Mouse (Mus musculus): ENCODE results near the gene Nectin2.
A peak's percentile ranks its signal among the peaks of the same experiment; 100 is the strongest.

Gene Nectin2

GRCm38 (mm10) chr7:19713598-19713997 lies 36.7 kb downstream of the Nectin2 start:
- peak in 1 of 2 experiments; percentile 46 for DNase-seq (ENCODE audit: inconsistent age in 2 of 2, low spot score in 1 of 2)

- DNase-seq (ENCODE audit: inconsistent age in 2 of 2, low spot score in 1 of 2): peak in 1 of 2 experiments; percentile 76
Measured at GRCm38 (mm10) chr7:19713196-19713595, 37.1 kb downstream of the Nectin2 start.

- DNase-seq (ENCODE audit: inconsistent age in 2 of 2, low spot score in 1 of 2): peak in 1 of 2 experiments; percentile 55
Measured at GRCm38 (mm10) chr7:19712414-19712813, 37.9 kb downstream of the Nectin2 start.

DNA sequence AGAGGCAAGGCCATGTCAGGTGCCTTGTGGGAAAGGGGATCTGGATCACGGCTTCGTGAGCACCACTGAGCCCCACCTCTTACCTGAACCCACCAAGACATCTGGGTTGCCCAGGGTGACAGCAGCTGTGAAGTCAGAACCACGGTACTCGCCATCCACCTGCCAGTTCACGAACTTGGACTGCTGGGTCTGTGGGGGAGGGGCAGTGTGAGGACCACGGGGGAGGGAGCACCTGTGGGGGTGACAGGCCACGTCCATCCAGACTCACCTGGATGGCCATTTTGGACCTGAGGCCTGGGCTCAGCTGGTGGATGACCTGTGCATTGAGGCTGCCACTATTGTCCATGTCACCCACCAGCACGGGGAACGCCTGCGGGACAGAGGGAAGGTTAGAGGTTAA lies 39.6 kb downstream of the Nectin2 start:
- no peak for DNase-seq (ENCODE audit: inconsistent age in 2 of 2, low spot score in 1 of 2)

DNA sequence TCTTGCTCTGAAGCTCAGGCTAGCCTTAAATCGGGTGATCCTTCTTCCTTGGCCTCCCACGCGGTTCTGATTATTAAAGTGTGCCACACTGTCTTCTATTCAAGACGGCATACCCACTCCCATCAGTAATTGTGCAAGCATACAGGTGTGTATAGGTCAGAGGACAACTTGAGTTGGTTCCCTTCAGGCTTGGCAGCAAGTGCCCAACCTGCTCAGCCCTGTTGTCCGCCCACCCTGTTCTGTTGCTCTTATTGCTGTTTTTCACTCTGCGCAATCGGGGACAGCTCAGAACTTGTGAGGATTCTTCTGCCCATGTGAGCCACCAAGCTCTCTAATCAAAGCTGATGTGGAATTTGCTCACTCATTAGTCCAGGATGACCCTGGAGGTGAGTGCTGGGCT lies 45.0 kb downstream of the Nectin2 start:
- DNase-seq (ENCODE audit: inconsistent age in 2 of 2, low spot score in 1 of 2): no peak

DNA sequence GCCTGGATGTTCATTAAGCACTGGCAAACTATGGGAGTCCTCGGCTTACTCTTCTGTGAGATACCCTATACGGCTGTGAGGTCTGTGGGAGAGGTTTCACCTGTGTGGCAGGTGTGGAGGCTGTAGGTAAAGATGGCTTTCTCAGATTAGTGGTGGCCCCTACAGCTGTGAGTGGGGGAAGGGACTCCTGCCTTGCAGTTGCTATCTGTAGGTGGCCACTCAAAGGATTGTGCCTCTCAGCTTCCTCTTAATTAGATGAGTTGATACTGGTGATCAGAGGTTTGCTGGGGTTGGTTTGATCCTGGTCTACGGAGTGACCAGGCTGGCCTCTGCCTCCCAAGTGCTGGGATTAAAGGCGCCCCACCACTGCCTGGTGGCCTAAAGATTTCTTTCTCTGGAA lies 45.8 kb downstream of the Nectin2 start:
- DNase-seq (ENCODE audit: inconsistent age in 2 of 2, low spot score in 1 of 2): no peak

DNA sequence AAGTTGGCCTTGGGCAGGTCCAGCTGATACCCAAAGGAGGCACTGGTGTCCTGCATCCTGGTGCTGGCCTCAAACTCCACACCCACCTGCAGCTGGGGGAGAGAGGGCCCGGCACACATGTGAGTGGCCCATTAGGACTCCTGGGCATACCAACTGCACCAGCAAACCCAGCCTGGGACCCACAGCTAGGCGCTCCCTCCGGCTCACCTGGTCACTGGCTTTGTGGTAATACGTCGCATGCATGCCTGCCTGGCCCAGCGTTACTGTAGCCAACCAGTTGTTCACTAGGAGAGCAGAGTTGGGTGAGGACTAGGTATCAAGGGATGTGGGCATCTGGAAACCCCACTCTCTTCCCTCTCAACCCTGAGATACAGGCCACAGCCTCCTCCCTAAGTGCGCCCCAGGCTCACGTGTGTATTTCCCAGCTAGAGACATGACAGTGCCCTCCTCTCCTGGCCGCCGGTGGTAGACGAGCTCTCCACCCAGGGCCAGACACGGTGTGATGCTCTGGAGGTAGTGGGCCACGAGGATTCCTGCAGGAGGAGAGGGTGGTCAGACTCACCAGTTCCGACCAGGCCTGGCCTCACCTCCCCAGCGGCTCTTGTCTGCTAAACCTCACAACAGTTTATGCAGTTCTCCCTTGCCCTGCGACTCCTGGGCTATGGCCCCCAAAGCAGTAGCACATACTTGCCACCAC lies 47.3 kb downstream of the Nectin2 start:
- DNase-seq (ENCODE audit: inconsistent age in 2 of 2, low spot score in 1 of 2): no peak

DNA sequence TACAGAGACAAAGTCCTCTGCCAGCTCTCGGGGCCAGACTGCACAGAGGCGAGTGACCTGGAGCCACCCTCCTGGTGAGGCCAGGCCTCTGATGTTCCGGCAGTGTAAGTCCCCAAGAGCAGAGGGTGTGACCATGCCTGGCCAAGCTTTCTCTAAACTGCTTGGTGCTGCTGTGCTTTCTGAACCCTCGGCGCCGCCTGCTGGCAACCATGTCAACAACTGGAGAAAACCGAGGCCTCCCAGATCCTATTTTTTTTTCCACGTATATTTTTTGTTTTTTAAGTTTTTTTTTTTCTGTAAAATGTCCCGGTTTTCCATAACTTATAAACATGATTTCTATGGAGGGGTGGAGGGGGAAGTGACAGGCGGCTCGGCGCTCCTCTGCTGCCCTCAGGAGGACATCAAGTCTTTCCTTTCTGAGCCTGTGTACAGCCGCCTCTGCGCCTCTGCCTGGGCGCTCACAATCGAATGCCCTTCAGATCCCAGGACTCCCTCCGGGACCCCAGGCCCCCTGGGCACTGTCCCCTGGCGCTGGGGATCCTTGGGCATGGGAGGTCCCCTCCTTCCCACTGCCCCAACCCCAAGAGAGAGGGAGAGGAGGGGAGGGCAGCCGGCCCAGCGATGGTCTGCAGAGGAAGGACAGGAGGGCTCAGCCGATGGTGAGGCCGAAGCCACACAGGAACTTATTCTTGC lies 49.1 kb downstream of the Nectin2 start:
- peak; percentile 78 to 88 for DNase-seq (ENCODE audit: inconsistent age in 2 of 2, low spot score in 1 of 2)

DNA sequence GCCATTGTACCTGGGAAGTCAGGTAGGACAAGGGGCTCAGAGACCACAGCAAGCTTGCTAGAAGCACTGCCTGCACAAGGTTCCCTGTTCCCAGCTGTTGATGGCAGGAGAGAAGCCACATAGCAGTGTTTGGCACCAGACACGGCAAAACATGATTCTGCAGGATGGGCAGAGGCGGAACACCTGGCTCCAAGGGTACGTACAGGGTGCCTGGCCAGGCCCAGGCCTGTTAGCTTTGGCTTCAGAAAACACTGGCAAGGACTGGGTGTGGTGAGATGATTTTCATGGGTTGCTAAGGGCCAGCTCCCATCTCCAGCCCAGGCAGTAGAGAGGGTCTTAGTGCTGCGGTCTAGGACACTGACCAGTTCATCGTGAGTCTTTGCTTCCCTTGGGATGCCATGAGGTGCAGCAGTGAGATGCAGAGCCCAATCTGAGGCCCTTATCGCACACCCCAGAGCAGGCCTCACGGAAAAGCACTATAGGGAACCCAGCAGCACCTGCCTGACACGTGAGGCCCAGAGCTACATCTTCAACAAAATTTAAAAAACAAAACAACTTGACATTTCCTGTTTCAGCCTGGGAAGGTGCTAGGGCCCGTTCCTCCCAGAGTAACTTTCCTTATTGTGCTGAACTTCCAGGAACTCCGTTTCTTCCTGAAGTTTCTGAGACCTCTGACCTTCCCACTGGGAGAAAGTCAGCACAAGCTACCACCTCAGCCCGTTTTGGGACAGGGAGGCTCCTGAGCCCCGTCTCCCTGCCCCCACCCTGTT lies 49.8 kb downstream of the Nectin2 start:
- DNase-seq (ENCODE audit: inconsistent age in 2 of 2, low spot score in 1 of 2): peak in 1 of 2 experiments; percentile 45

- DNase-seq (ENCODE audit: inconsistent age in 2 of 2, low spot score in 1 of 2): no peak
Measured at GRCm38 (mm10) chr7:19699827-19700148, 50.5 kb downstream of the Nectin2 start.

DNA sequence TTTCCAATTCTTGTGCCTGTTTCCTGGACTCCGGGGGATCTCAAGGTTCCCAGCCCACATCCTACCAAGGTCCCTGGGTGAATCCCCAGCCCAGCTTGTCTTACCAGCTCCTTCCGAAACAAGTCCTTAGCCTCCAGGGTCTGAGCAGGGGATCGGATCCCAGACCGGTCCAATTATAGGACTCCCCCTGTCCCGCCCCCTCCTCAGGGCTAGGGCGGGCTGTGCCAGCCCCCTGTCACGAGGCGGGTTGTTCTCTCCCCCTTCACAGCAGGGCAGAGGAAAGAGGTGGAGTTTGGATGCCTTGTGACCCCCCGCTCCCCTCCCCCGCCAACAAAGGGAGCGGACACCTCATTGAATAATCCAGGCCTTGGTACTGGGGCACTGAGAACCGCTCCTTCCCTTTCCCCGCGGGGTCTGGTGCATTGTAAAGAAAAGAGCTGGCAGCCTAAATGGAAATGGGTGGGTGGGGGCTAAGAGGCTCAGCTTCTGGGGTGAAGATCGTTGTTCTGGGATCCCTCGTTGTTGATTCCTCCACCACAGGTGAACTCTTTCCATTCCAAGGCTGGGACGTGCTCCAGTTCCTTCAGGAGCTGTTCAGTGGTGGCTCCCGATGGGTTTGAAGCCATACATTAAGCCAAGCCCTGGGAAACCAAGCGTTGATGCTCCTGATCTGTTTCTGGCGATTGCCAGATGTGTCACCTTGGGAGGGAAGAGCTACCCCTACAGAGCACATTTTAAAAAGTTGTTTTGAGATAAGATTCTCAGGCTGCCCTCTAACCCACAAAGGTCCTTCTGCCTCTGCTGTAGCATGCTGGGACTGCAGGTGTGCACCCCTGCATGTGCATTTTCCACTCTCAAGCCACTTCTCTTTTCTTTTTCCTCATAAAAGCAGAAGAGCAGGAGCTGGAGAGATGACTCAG lies 51.1 kb downstream of the Nectin2 start, which contains the start of gene Apoe:
Gene Apoe (minus strand): TSS at position 282 of the 920 bp plus-strand sequence.
- peak; percentile 73 to 84 for DNase-seq (ENCODE audit: inconsistent age in 2 of 2, low spot score in 1 of 2)

GRCm38 (mm10) chr7:19697949-19698906 lies 52.1 kb downstream of the Nectin2 start:
- peak in 1 of 2 experiments; percentile 69 for DNase-seq (ENCODE audit: inconsistent age in 2 of 2, low spot score in 1 of 2)

DNA sequence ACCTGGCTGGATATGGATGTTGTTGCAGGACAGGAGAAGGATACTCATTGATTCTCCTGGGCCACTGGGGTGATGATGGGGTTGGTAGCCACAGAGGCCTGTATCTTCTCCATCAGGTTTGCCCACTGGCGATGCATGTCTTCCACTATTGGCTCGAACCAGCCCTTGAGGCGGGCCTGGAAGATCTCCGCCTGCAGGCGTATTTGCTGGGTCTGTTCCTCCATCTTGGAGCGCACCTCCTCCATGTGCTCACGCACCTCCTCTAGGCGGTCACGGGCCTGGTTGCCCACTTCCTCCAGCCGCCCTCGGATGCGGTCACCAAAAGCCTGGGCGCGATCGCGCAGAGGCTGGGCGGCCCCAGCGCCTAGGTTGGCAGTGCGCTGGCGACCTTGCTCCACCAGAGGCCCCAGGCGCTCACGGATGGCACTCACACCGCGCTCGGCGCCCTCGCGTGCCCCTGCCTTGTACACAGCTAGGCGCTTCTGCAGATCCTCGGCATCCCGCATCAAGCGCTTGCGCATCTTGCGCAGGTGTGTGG lies 53.9 kb downstream of the Nectin2 start:
- DNase-seq (ENCODE audit: inconsistent age in 2 of 2, low spot score in 1 of 2): no peak

- DNase-seq (ENCODE audit: inconsistent age in 2 of 2, low spot score in 1 of 2): no peak
Measured at GRCm38 (mm10) chr7:19695881-19696280, 54.4 kb downstream of the Nectin2 start.

DNA sequence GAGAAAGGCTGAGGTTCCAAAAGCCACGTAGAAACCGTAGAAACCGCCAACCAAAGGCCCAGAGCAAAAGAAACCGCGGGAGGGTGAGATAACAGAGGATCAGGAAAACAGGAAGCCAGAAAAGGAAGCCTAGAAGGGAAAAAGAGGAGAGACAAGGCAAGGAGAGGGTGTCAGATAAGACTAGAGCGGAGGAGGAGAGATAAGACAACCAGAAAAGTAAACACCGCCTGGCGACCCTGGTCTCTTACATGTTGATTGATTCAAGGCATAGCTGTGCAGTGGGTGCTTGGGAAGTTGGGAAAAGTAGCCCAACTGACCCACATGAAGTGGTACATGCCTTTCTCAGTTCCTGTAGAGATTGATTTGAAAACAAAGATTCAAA lies 55.1 kb downstream of the Nectin2 start:
- peak in 1 of 2 experiments; percentile 32 for DNase-seq (ENCODE audit: inconsistent age in 2 of 2, low spot score in 1 of 2)

DNA sequence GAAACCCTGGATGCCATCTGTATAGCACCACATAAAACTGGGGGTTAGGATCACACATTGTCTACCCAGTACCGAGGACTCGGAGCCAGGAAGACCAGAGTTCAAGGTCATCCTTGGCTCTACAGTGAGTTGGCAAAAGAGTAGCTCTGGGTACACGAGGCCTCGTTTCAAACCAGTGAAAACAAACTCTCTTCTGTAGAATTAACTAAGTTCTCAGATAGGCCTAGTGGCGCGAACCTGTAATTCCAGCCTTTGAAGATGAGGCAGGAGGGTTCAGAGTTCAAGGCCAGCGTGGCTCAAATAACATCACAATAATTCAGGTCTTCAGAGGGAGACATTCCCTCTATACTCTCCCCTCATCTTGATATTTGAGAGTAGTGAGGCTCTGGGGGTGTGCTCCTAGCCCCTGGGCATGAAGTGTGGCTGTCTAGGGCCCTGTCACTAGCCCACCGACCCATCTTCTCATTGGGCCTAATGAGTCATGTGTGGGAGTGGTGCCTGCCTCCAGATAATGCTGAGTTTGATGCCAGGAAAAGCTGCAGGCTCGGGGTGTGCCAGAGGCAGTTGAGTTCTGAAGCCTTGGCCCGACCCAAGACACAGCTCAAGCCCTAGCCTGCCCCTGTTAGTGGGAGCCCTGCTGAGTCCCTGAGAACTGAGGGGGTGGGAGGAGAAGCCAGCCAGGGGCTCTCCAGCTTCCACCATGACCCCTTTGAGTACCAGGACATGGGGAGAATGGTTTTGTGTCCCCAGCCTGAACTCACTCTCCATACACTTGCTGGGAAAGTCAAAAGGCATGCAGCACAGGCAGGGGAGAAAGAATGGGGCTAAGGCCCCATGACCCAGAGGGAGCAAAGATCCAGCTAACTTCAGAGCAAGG lies 55.7 kb downstream of the Nectin2 start:
- DNase-seq (ENCODE audit: inconsistent age in 2 of 2, low spot score in 1 of 2): peak in 1 of 2 experiments; percentile 65

GRCm38 (mm10) chr7:19693421-19693820 lies 56.9 kb downstream of the Nectin2 start:
- DNase-seq (ENCODE audit: inconsistent age in 2 of 2, low spot score in 1 of 2): peak; percentile 56 to 86

All from adrenal gland, adult (tissue).